Mouse (Mus musculus): Measurements from ENCODE around the gene Mau2. TPM values are rescaled to one million over a fixed set of nuclear protein-coding genes. Genes with fewer than 3 reads are reported as not detected.
"Not testable (repeated sequence)": the region's sequence is repeated elsewhere in the genome, so short reads cannot be mapped to it uniquely, and the experiment has no call there.

Gene Mau2
- polyA plus RNA-seq, 1 experiment from 2014 or later, result 69.4 TPM

- H3K27ac ChIP-seq, result no peak overlapping the region
- no peak overlapping the region for H3K9ac ChIP-seq
- WGBS, result 98% methylated on average over 1 of the region's 1 CpGs
- no peak overlapping the region for H3K4me2 ChIP-seq (replicated peaks)
- H3K27me3 ChIP-seq (ENCODE audit: control insufficient read depth, insufficient read depth, low read length), result no peaks in the 10 kb centered on the region
- ATAC-seq (ENCODE audit: low FRiP score), result no peak
- peaks cover 20% of the 10 kb centered on the region for H3K4me1 ChIP-seq (replicated peaks; ENCODE audit: control insufficient read depth, insufficient read depth, low read length)
- no peaks in the 10 kb centered on the region for H3K9me3 ChIP-seq (ENCODE audit: control insufficient read depth, low read length)
- H3K36me3 ChIP-seq (replicated peaks; ENCODE audit: control insufficient read depth, insufficient read depth), result peaks cover 17% of the 10 kb centered on the region; the same call in 1 of the 2 replicates
- DNase-seq (ENCODE audit: low spot score), result no peak
- no peak overlapping the region for H3K4me3 ChIP-seq (replicated peaks; ENCODE audit: low read length)
These were observed 4.5 kb downstream of the Mau2 start for GRCm38 (mm10) chr8:70037994-70038393.

GRCm38 (mm10) chr8:70030255-70030654 is 12.3 kb downstream of the Mau2 start:
- no peak overlapping the region for H3K9ac ChIP-seq
- 95% methylated on average over 1 of the region's 1 CpGs for WGBS
- ATAC-seq (ENCODE audit: low FRiP score) (no peak), DNase-seq (ENCODE audit: low spot score) (no peak)
- no peak overlapping the region for H3K4me2 ChIP-seq (replicated peaks)
- peaks cover 78% of the 10 kb centered on the region for H3K36me3 ChIP-seq (replicated peaks; ENCODE audit: control insufficient read depth, insufficient read depth)
- no peaks in the 10 kb centered on the region for H3K4me1 ChIP-seq (replicated peaks; ENCODE audit: control insufficient read depth, insufficient read depth, low read length)
- H3K27me3 ChIP-seq (ENCODE audit: control insufficient read depth, insufficient read depth, low read length), result no peaks in the 10 kb centered on the region
- H3K4me3 ChIP-seq (replicated peaks; ENCODE audit: low read length), result no peak overlapping the region
- H3K27ac ChIP-seq, result no peak overlapping the region
- no peaks in the 10 kb centered on the region for H3K9me3 ChIP-seq (ENCODE audit: control insufficient read depth, low read length)

DNA sequence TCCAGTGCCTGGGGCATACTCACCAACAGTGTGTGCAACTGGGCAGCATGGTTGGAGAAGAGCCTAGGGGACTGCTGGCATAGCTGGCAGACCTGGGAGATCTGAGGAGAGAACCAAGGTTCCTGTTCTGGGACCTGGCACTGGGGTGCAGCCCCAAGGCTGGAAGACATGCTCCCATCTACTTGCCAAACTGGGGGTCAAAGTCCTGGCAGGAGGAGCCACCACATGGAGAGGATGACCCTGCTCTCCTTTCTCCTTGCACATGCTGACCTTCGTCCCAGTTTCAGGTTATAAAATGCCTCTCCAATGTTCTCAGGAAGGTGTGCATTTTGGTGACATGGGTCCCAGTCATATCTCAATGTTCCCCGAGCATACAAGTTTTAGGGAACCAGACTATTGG is 16.4 kb downstream of the Mau2 start:
- H3K9ac ChIP-seq, result no peak overlapping the region
- H3K4me1 ChIP-seq (replicated peaks; ENCODE audit: control insufficient read depth, insufficient read depth, low read length), result no peaks in the 10 kb centered on the region
- H3K4me2 ChIP-seq (replicated peaks), result no peak overlapping the region
- no peaks in the 10 kb centered on the region for H3K9me3 ChIP-seq (ENCODE audit: control insufficient read depth, low read length)
- peaks cover 100% of the 10 kb centered on the region for H3K36me3 ChIP-seq (replicated peaks; ENCODE audit: control insufficient read depth, insufficient read depth)
- ATAC-seq (ENCODE audit: low FRiP score), result no peak
- H3K27ac ChIP-seq, result no peak overlapping the region
- H3K4me3 ChIP-seq (replicated peaks; ENCODE audit: low read length), result no peak overlapping the region
- 100% methylated on average over 2 of the region's 2 CpGs for WGBS
- no peak for DNase-seq (ENCODE audit: low spot score)
- H3K27me3 ChIP-seq (ENCODE audit: control insufficient read depth, insufficient read depth, low read length), result no peaks in the 10 kb centered on the region

DNA sequence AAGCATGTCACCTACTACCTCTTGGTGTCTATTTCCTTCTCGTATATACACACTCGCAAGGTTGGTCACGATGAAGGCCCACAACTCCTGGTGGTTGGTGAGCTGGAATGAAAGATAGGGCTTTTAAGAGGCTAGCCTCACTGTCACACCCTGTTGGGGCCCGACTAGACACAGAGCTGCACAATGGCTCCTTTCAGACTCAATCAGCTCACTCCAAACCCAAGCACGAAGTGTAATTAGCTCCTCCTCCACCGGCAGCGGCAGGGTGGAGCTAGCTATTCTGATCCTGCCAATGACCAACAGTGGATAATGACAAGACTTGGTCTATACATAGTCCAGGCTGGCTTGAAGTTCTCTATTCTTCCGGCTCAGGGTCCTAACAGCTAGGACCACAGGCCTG is 18.9 kb downstream of the Mau2 start:
- no peaks in the 10 kb centered on the region for H3K4me1 ChIP-seq (replicated peaks; ENCODE audit: control insufficient read depth, insufficient read depth, low read length)
- 68% methylated on average over 8 of the region's 8 CpGs for WGBS
- H3K36me3 ChIP-seq (replicated peaks; ENCODE audit: control insufficient read depth, insufficient read depth), result peaks cover 100% of the 10 kb centered on the region
- H3K9ac ChIP-seq, result no peak overlapping the region
- H3K9me3 ChIP-seq (ENCODE audit: control insufficient read depth, low read length), result no peaks in the 10 kb centered on the region
- no peak overlapping the region for H3K4me3 ChIP-seq (replicated peaks; ENCODE audit: low read length)
- no peak overlapping the region for H3K27ac ChIP-seq
- no peak for ATAC-seq (ENCODE audit: low FRiP score)
- no peak for DNase-seq (ENCODE audit: low spot score)
- H3K4me2 ChIP-seq (replicated peaks), result no peak overlapping the region
- H3K27me3 ChIP-seq (ENCODE audit: control insufficient read depth, insufficient read depth, low read length), result no peaks in the 10 kb centered on the region

GRCm38 (mm10) chr8:70015017-70015416 is 27.5 kb downstream of the Mau2 start:
- ATAC-seq (ENCODE audit: low FRiP score) (no peak), DNase-seq (ENCODE audit: low spot score) (no peak)
- Histone ChIP-seq H3K36me3 (replicated peaks; ENCODE audit: control insufficient read depth, insufficient read depth) (peaks cover 43% of the 10 kb centered on the region), H3K4me2 (replicated peaks) (no peak overlapping the region), H3K9ac (no peak overlapping the region), H3K4me3 (replicated peaks; ENCODE audit: low read length) (no peak overlapping the region), H3K4me1 (replicated peaks; ENCODE audit: control insufficient read depth, insufficient read depth, low read length) (no peaks in the 10 kb centered on the region), H3K27ac (no peak overlapping the region), H3K9me3 (ENCODE audit: control insufficient read depth, low read length) (no peaks in the 10 kb centered on the region), H3K27me3 (ENCODE audit: control insufficient read depth, insufficient read depth, low read length) (no peaks in the 10 kb centered on the region)
- WGBS, result 70% methylated on average over 1 of the region's 1 CpGs

DNA sequence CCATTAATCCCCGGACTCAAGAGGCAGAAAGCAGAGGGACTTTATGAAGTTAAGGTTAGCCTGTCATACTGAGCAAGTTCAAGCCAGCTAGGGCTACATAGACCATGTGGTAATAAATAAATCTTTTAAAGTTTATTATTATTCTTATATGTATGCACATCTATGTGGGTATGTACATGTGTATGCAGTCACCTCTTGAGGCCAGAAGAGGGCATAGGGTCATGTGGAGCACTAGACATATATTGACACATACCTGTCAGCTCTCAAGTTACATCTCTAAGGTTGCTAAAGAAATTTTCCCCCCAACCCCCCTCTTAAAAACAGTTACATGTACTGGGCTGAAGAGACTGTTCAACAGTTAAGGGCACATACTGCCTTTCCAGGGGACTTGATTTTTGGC is 29.8 kb downstream of the Mau2 start:
- DNase-seq (ENCODE audit: low spot score) (no peak), ATAC-seq (ENCODE audit: low FRiP score) (0 out of 2 replicates have a peak, but pooled peaks have one; percentile 42)
- no peak overlapping the region for H3K4me3 ChIP-seq (replicated peaks; ENCODE audit: low read length)
- H3K27ac ChIP-seq, result no peak overlapping the region
- 84% methylated on average over 1 of the region's 1 CpGs for WGBS
- no peak overlapping the region for H3K9ac ChIP-seq
- H3K36me3 ChIP-seq (replicated peaks; ENCODE audit: control insufficient read depth, insufficient read depth), result peaks cover 20% of the 10 kb centered on the region
- no peaks in the 10 kb centered on the region for H3K4me1 ChIP-seq (replicated peaks; ENCODE audit: control insufficient read depth, insufficient read depth, low read length)
- no peaks in the 10 kb centered on the region for H3K27me3 ChIP-seq (ENCODE audit: control insufficient read depth, insufficient read depth, low read length)
- H3K9me3 ChIP-seq (ENCODE audit: control insufficient read depth, low read length), result no peaks in the 10 kb centered on the region
- H3K4me2 ChIP-seq (replicated peaks), result no peak overlapping the region

- Histone ChIP-seq H3K4me2 (replicated peaks) (no peak overlapping the region), H3K9ac (no peak overlapping the region), H3K36me3 (replicated peaks; ENCODE audit: control insufficient read depth, insufficient read depth) (peaks cover 16% of the 10 kb centered on the region), H3K27me3 (ENCODE audit: control insufficient read depth, insufficient read depth, low read length) (no peaks in the 10 kb centered on the region), H3K4me3 (replicated peaks; ENCODE audit: low read length) (no peak overlapping the region), H3K4me1 (replicated peaks; ENCODE audit: control insufficient read depth, insufficient read depth, low read length) (no peaks in the 10 kb centered on the region), H3K27ac (no peak overlapping the region), H3K9me3 (ENCODE audit: control insufficient read depth, low read length) (no peaks in the 10 kb centered on the region)
- ATAC-seq (ENCODE audit: low FRiP score) (no peak), DNase-seq (ENCODE audit: low spot score) (no peak)
- WGBS, result 87% methylated on average over 3 of the region's 3 CpGs
These were observed 30.2 kb downstream of the Mau2 start for GRCm38 (mm10) chr8:70012350-70012749.

GRCm38 (mm10) chr8:70010796-70011195 is 31.7 kb downstream of the Mau2 start:
- not testable (repeated sequence) for H3K27ac ChIP-seq; DNase-seq (ENCODE audit: low spot score); H3K4me1 ChIP-seq (replicated peaks; ENCODE audit: control insufficient read depth, insufficient read depth, low read length)

DNA sequence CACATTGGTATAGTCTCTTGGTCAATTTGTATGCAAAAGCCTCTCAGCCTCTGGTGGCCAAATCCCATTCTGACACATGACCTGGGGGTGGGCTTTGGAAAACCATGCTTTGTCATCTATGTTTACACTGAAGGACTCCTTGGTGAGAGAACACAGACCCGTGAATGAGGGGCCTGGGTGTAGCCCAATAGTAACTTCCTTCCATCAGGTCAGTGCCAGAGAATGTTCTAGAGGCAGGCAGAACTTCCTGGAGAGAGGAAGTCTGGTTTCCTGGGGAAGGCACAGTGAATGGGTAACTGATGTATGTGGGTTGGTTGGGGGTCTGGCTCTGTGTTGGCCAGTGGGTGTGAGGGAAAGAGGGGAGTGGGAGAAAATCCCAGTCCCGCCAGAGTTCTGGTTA is 37.4 kb downstream of the Mau2 start:
- no peaks in the 10 kb centered on the region for H3K36me3 ChIP-seq (replicated peaks; ENCODE audit: control insufficient read depth, insufficient read depth)
- H3K9me3 ChIP-seq (ENCODE audit: control insufficient read depth, low read length), result no peaks in the 10 kb centered on the region
- DNase-seq (ENCODE audit: low spot score) (no peak), ATAC-seq (ENCODE audit: low FRiP score) (no peak)
- 47% methylated on average over 2 of the region's 2 CpGs for WGBS
- no peak overlapping the region for H3K9ac ChIP-seq
- H3K4me3 ChIP-seq (replicated peaks; ENCODE audit: low read length), result no peak overlapping the region
- H3K27ac ChIP-seq, result no peak overlapping the region
- no peaks in the 10 kb centered on the region; the same call in 1 of the 2 replicates for H3K4me1 ChIP-seq (replicated peaks; ENCODE audit: control insufficient read depth, insufficient read depth, low read length)
- no peaks in the 10 kb centered on the region for H3K27me3 ChIP-seq (ENCODE audit: control insufficient read depth, insufficient read depth, low read length)
- H3K4me2 ChIP-seq (replicated peaks), result no peak overlapping the region

More at GRCm38 (mm10) chr8:70010796-70011195, 31.7 kb downstream of the Mau2 start:
- WGBS, result 91% methylated on average over 14 of the region's 14 CpGs
- H3K4me2 ChIP-seq (replicated peaks); H3K27me3 ChIP-seq (ENCODE audit: control insufficient read depth, insufficient read depth, low read length); H3K9me3 ChIP-seq (ENCODE audit: control insufficient read depth, low read length); H3K36me3 ChIP-seq (replicated peaks; ENCODE audit: control insufficient read depth, insufficient read depth); ATAC-seq (ENCODE audit: low FRiP score); H3K9ac ChIP-seq; H3K4me3 ChIP-seq (replicated peaks; ENCODE audit: low read length): not testable (repeated sequence)

- Histone ChIP-seq H3K9ac (no peak overlapping the region), H3K9me3 (ENCODE audit: control insufficient read depth, low read length) (no peaks in the 10 kb centered on the region), H3K27me3 (ENCODE audit: control insufficient read depth, insufficient read depth, low read length) (no peaks in the 10 kb centered on the region), H3K27ac (no peak overlapping the region), H3K4me1 (replicated peaks; ENCODE audit: control insufficient read depth, insufficient read depth, low read length) (no peaks in the 10 kb centered on the region; the same call in 1 of the 2 replicates), H3K4me3 (replicated peaks; ENCODE audit: low read length) (no peak overlapping the region), H3K4me2 (replicated peaks) (no peak overlapping the region), H3K36me3 (replicated peaks; ENCODE audit: control insufficient read depth, insufficient read depth) (no peaks in the 10 kb centered on the region)
- DNase-seq (ENCODE audit: low spot score) (no peak), ATAC-seq (ENCODE audit: low FRiP score) (no peak)
These were observed 38.2 kb downstream of the Mau2 start for GRCm38 (mm10) chr8:70004345-70004744.
